Mouse (Mus musculus) cerebellum, adult 8-10 months (tissue): Measurements from ENCODE around the gene Afm.
A peak's percentile ranks its signal among the peaks of the same experiment; 100 is the strongest.

ENCODE experiments used
- DNase-seq: peaks from one replicate; pipeline ENCODE4 v3.0.0; 2022

Afm gene

GRCm38 (mm10) chr5:90560743-90561142 is 42.0 kb downstream of the Afm start, which contains the start of gene 5830473C10Rik:
Gene 5830473C10Rik (plus strand): TSS chr5:90561107.
- DNase-seq: no peak

- no peak for DNase-seq
Observed at GRCm38 (mm10) chr5:90561721-90562275, 43.1 kb downstream of the Afm start.

- DNase-seq: no peak
Observed at GRCm38 (mm10) chr5:90562880-90563279, 44.1 kb downstream of the Afm start.

GRCm38 (mm10) chr5:90564161-90564560 is 45.4 kb downstream of the Afm start:
- DNase-seq: no peak

GRCm38 (mm10) chr5:90565205-90565604 is 46.5 kb downstream of the Afm start:
- DNase-seq: no peak

GRCm38 (mm10) chr5:90567788-90568187 is 49.1 kb downstream of the Afm start:
- no peak for DNase-seq

- DNase-seq: no peak
Observed at GRCm38 (mm10) chr5:90568338-90568737, 49.6 kb downstream of the Afm start.

GRCm38 (mm10) chr5:90571216-90571615 is 52.5 kb downstream of the Afm start:
- DNase-seq: no peak

GRCm38 (mm10) chr5:90577751-90578150 is 59.0 kb downstream of the Afm start:
- DNase-seq: no peak

GRCm38 (mm10) chr5:90579556-90579955 is 60.8 kb downstream of the Afm start:
- no peak for DNase-seq

- DNase-seq: no peak
Observed at GRCm38 (mm10) chr5:90582179-90582578, 63.4 kb downstream of the Afm start.

- DNase-seq: no peak
Observed at GRCm38 (mm10) chr5:90584799-90585198, 66.1 kb downstream of the Afm start.

GRCm38 (mm10) chr5:90586511-90586910 is 67.8 kb downstream of the Afm start:
- no peak for DNase-seq

GRCm38 (mm10) chr5:90588104-90588503 is 69.4 kb downstream of the Afm start:
- DNase-seq: no peak

GRCm38 (mm10) chr5:90588708-90589595 is 70.2 kb downstream of the Afm start:
- DNase-seq: peak; percentile 61

GRCm38 (mm10) chr5:90590676-90591075 is 71.9 kb downstream of the Afm start:
- DNase-seq: no peak

GRCm38 (mm10) chr5:90591936-90592335 is 73.2 kb downstream of the Afm start:
- no peak for DNase-seq

GRCm38 (mm10) chr5:90594945-90595344 is 76.2 kb downstream of the Afm start:
- no peak for DNase-seq

- no peak for DNase-seq
Observed at GRCm38 (mm10) chr5:90596155-90596554, 77.4 kb downstream of the Afm start.

GRCm38 (mm10) chr5:90601469-90601868 is 82.7 kb downstream of the Afm start:
- peak; percentile 20 for DNase-seq
